Mouse (Mus musculus): ENCODE results near the gene St3gal2. TPM values are rescaled to one million over a fixed set of nuclear protein-coding genes. Genes with fewer than 3 reads are reported as not detected.

Gene St3gal2
- polyA plus RNA-seq, 1 experiment from 2014 or later: 15.1 TPM

DNA sequence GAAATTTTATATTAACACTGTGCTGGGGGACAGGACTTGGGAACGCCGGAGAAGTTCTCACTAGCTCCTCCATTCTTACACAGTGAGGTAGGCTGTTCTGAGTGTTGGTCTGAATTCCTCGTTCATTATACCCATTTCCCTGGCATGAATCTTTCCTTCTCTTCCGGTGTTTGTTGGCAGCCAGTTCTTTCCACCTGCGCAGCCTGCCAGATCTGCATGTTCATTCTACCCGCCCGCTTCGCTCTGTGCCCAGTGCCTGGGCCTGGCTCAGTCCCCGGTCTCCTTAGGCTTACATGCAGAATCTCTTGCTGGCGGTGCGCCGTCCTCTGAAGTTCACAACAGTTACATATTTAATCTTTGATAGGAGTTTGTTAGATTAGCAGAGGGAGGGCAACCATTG is 16.5 kb downstream of the St3gal2 start:
- Histone ChIP-seq H3K27me3 (ENCODE audit: insufficient read depth, low read length) (no peaks in the 10 kb centered on the region), H3K36me3 (ENCODE audit: insufficient read depth, low read length) (no peaks in the 10 kb centered on the region), H3K4me1 (replicated peaks; ENCODE audit: insufficient read depth, low read length) (peaks cover 24% of the 10 kb centered on the region), H3K9ac (ENCODE audit: low read depth, low read length) (no peak overlapping the region), H3K9me3 (replicated peaks; ENCODE audit: low read length) (no peaks in the 10 kb centered on the region), H3K27ac (no peak overlapping the region), H3K4me3 (replicated peaks; ENCODE audit: low read depth, low read length) (no peak overlapping the region), H3K4me2 (ENCODE audit: low read length) (no peak overlapping the region)
- DNase-seq (ENCODE audit: low spot score): no peak
- 92% methylated on average over 12 of the region's 12 CpGs for WGBS
- no peak for TF ChIP-seq CTCF (IDR thresholded peaks at IDR 0.05; ENCODE audit: low read depth)
- ATAC-seq (replicated peaks; ENCODE audit: low FRiP score, low read depth): no peak

- Histone ChIP-seq H3K27ac (peak overlapping the region; percentile 31; the same call in 1 of the 2 replicates), H3K36me3 (ENCODE audit: insufficient read depth, low read length) (no peaks in the 10 kb centered on the region), H3K4me1 (replicated peaks; ENCODE audit: insufficient read depth, low read length) (peaks cover 24% of the 10 kb centered on the region), H3K4me3 (replicated peaks; ENCODE audit: low read depth, low read length) (no peak overlapping the region), H3K27me3 (ENCODE audit: insufficient read depth, low read length) (no peaks in the 10 kb centered on the region), H3K4me2 (ENCODE audit: low read length) (no peak overlapping the region), H3K9me3 (replicated peaks; ENCODE audit: low read length) (no peaks in the 10 kb centered on the region), H3K9ac (ENCODE audit: low read depth, low read length) (no peak overlapping the region)
- peak; percentile 64 for DNase-seq (ENCODE audit: low spot score)
- TF ChIP-seq CTCF (IDR thresholded peaks at IDR 0.05; ENCODE audit: low read depth): no peak
- 47% methylated on average over 6 of the region's 6 CpGs for WGBS
- ATAC-seq (replicated peaks; ENCODE audit: low FRiP score, low read depth): peak; percentile 37; the same call in 1 of the 2 replicates
Measured at GRCm38 (mm10) chr8:110938882-110939589, 19.3 kb downstream of the St3gal2 start.

DNA sequence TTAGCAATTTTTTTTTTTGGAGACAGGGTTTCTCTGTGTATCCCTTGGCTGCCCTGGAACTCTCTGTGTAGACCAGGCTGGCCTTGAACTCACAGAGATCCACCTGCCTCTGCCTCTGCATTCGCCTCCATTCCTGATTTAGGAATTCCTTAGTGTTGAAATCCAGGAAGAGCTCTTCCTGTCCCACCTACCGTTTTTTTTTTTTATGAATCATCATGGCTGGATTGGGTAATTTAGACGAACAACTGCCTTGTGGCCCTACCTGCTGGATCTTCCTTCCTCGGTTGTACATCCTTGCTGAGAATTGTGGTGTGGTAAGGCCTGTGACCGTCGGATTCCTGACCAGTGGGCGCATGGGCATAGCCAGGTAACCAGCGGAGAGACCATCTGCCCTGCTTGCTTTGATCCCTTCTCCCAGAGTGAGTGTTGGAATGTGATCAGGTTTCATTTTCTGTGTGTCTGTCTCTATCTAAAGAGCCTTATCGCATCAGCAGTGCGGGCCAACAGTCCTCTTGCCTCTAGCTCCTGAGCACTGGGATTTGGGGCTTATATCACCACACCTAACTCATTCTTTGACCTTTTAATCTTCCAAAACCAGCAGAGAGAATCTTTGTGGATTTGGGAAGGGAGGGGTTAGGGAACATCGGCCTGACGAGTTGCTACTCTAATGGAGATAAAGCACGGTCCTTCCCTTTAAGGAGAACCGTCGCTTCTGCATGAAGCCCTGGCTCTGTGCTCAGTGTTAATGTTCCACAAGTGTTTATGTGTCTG is 21.1 kb downstream of the St3gal2 start:
- no peak for ATAC-seq (replicated peaks; ENCODE audit: low FRiP score, low read depth)
- H3K4me3 ChIP-seq (replicated peaks; ENCODE audit: low read depth, low read length): no peak overlapping the region
- peak overlapping the region; percentile 27; the same call in 1 of the 2 replicates for H3K9ac ChIP-seq (ENCODE audit: low read depth, low read length)
- H3K4me2 ChIP-seq (ENCODE audit: low read length): 0 out of 2 replicates have a peak overlapping the region, but pooled peaks have one; percentile 7
- WGBS: 65% methylated on average over 15 of the region's 15 CpGs
- peak overlapping the region; percentile 82 for H3K27ac ChIP-seq
- no peaks in the 10 kb centered on the region for H3K27me3 ChIP-seq (ENCODE audit: insufficient read depth, low read length)
- no peak for TF ChIP-seq CTCF (IDR thresholded peaks at IDR 0.05; ENCODE audit: low read depth)
- H3K4me1 ChIP-seq (replicated peaks; ENCODE audit: insufficient read depth, low read length): peaks cover 24% of the 10 kb centered on the region
- no peaks in the 10 kb centered on the region for H3K9me3 ChIP-seq (replicated peaks; ENCODE audit: low read length)
- DNase-seq (ENCODE audit: low spot score): no peak
- no peaks in the 10 kb centered on the region for H3K36me3 ChIP-seq (ENCODE audit: insufficient read depth, low read length)

GRCm38 (mm10) chr8:110941453-110941948 is 21.8 kb downstream of the St3gal2 start:
- Histone ChIP-seq H3K27me3 (ENCODE audit: insufficient read depth, low read length) (no peaks in the 10 kb centered on the region), H3K4me2 (ENCODE audit: low read length) (0 out of 2 replicates have a peak overlapping the region, but pooled peaks have one; percentile 7), H3K4me3 (replicated peaks; ENCODE audit: low read depth, low read length) (no peak overlapping the region), H3K36me3 (ENCODE audit: insufficient read depth, low read length) (no peaks in the 10 kb centered on the region), H3K27ac (peak overlapping the region; percentile 82), H3K4me1 (replicated peaks; ENCODE audit: insufficient read depth, low read length) (peaks cover 24% of the 10 kb centered on the region), H3K9ac (ENCODE audit: low read depth, low read length) (peak overlapping the region; percentile 27; the same call in 1 of the 2 replicates), H3K9me3 (replicated peaks; ENCODE audit: low read length) (no peaks in the 10 kb centered on the region)
- 28% methylated on average over 10 of the region's 10 CpGs for WGBS
- peak; percentile 84 for DNase-seq (ENCODE audit: low spot score)
- no peak for TF ChIP-seq CTCF (IDR thresholded peaks at IDR 0.05; ENCODE audit: low read depth)
- peak; percentile 86 for ATAC-seq (replicated peaks; ENCODE audit: low FRiP score, low read depth)

- H3K27me3 ChIP-seq (ENCODE audit: insufficient read depth, low read length): no peaks in the 10 kb centered on the region
- no peak overlapping the region for H3K9ac ChIP-seq (ENCODE audit: low read depth, low read length)
- no peaks in the 10 kb centered on the region for H3K36me3 ChIP-seq (ENCODE audit: insufficient read depth, low read length)
- ATAC-seq (replicated peaks; ENCODE audit: low FRiP score, low read depth): no peak
- H3K27ac ChIP-seq: no peak overlapping the region
- no peak for TF ChIP-seq CTCF (IDR thresholded peaks at IDR 0.05; ENCODE audit: low read depth)
- no peaks in the 10 kb centered on the region for H3K9me3 ChIP-seq (replicated peaks; ENCODE audit: low read length)
- WGBS: 87% methylated on average over 7 of the region's 7 CpGs
- peaks cover 21% of the 10 kb centered on the region for H3K4me1 ChIP-seq (replicated peaks; ENCODE audit: insufficient read depth, low read length)
- no peak overlapping the region for H3K4me2 ChIP-seq (ENCODE audit: low read length)
- DNase-seq (ENCODE audit: low spot score): no peak
- H3K4me3 ChIP-seq (replicated peaks; ENCODE audit: low read depth, low read length): no peak overlapping the region
Measured at GRCm38 (mm10) chr8:110944276-110944876, 24.7 kb downstream of the St3gal2 start.

- Histone ChIP-seq H3K4me1 (replicated peaks; ENCODE audit: insufficient read depth, low read length) (peaks cover 14% of the 10 kb centered on the region), H3K36me3 (ENCODE audit: insufficient read depth, low read length) (no peaks in the 10 kb centered on the region), H3K9ac (ENCODE audit: low read depth, low read length) (no peak overlapping the region), H3K9me3 (replicated peaks; ENCODE audit: low read length) (no peaks in the 10 kb centered on the region), H3K4me2 (ENCODE audit: low read length) (no peak overlapping the region), H3K27ac (no peak overlapping the region), H3K4me3 (replicated peaks; ENCODE audit: low read depth, low read length) (no peak overlapping the region), H3K27me3 (ENCODE audit: insufficient read depth, low read length) (no peaks in the 10 kb centered on the region)
- DNase-seq (ENCODE audit: low spot score) (no peak), ATAC-seq (replicated peaks; ENCODE audit: low FRiP score, low read depth) (no peak)
- 78% methylated on average over 4 of the region's 4 CpGs for WGBS
- TF ChIP-seq CTCF (IDR thresholded peaks at IDR 0.05; ENCODE audit: low read depth): no peak
Measured at GRCm38 (mm10) chr8:110945716-110946115, 26.0 kb downstream of the St3gal2 start.

Measured in kidney, postnatal 0 days (tissue).